ENCODE assay signal across 8 mouse cellular contexts in the genomic region with DNA sequence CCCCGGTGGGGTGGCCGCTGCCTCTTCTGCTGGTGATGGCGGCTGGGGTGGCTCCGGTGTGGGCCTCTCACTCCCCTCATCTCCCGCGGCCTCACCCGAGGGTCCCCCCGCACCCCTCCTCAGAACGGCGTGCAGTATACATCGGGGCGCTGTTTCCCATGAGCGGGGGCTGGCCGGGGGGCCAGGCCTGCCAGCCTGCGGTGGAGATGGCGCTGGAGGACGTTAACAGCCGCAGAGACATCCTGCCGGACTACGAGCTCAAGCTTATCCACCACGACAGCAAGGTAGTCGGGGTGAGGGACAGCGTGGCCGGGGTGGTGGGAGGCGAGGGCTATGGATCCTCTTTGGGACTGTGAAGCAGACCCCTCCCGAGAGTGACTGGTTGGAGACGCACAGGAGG. TPM values are rescaled to one million over a fixed set of nuclear protein-coding genes. Genes with fewer than 3 reads are reported as not detected.
A peak's percentile ranks its signal among the peaks of the same experiment; 100 is the strongest.
DNase-seq lines count a peak whose midpoint lies in the region; ATAC-seq and TF ChIP-seq lines count a peak whose summit lies in the region.

No protein-coding gene starts in this region.

- H3K27me3 ChIP-seq in lung, embryonic 15.5 days, result peaks cover 9% of the 10 kb centered on the region; the same call in 1 of the 2 replicates
- H3K27me3 ChIP-seq in hindbrain, embryonic 12.5 days, result peaks cover 6% of the 10 kb centered on the region
- peaks cover 32% of the 10 kb centered on the region for H3K27me3 ChIP-seq in midbrain, embryonic 10.5 days (ENCODE audit: low read depth, poor library complexity, severe bottlenecking)
- peaks cover 7% of the 10 kb centered on the region for H3K27me3 ChIP-seq in thymus, adult 2 months (ENCODE audit: control insufficient read depth, insufficient read depth, low read length)

- H3K36me3 ChIP-seq in lung, embryonic 15.5 days, result peaks cover 17% of the 10 kb centered on the region
- peaks cover 27% of the 10 kb centered on the region for H3K36me3 ChIP-seq in hindbrain, embryonic 12.5 days
- peaks cover 29% of the 10 kb centered on the region for H3K36me3 ChIP-seq in midbrain, embryonic 10.5 days
- H3K36me3 ChIP-seq in thymus, adult 2 months (ENCODE audit: control insufficient read depth, insufficient read depth, low read length), result peaks cover 14% of the 10 kb centered on the region

- H3K4me3 ChIP-seq in lung, embryonic 15.5 days, result peak overlapping the region; percentile 55
- peak overlapping the region; percentile 55 for H3K4me3 ChIP-seq in hindbrain, embryonic 12.5 days
- H3K4me3 ChIP-seq in midbrain, embryonic 10.5 days, result peak overlapping the region; percentile 77
- no peak overlapping the region for H3K4me3 ChIP-seq in thymus, adult 2 months (ENCODE audit: control insufficient read depth, insufficient read depth, low read length)

- peaks cover 37% of the 10 kb centered on the region for H3K4me1 ChIP-seq in lung, embryonic 15.5 days
- peaks cover 49% of the 10 kb centered on the region for H3K4me1 ChIP-seq in hindbrain, embryonic 12.5 days
- peaks cover 57% of the 10 kb centered on the region for H3K4me1 ChIP-seq in midbrain, embryonic 10.5 days
- peaks cover 22% of the 10 kb centered on the region for H3K4me1 ChIP-seq in thymus, adult 2 months (replicated peaks; ENCODE audit: control insufficient read depth, insufficient read depth, low read length)

- no peak overlapping the region for H3K27ac ChIP-seq in lung, embryonic 15.5 days
- peak overlapping the region; percentile 24 for H3K27ac ChIP-seq in hindbrain, embryonic 12.5 days
- peak overlapping the region; percentile 88 for H3K27ac ChIP-seq in midbrain, embryonic 10.5 days (replicated peaks)
- H3K27ac ChIP-seq in thymus, adult 2 months (ENCODE audit: control insufficient read depth, insufficient read depth, low read length), result no peak overlapping the region

- 7% methylated on average over 23 of the region's 27 CpGs for WGBS in lung, embryonic 15.5 days
- 3% methylated on average over 27 of the region's 27 CpGs for WGBS in hindbrain, embryonic 12.5 days
- 3% methylated on average over 27 of the region's 27 CpGs for WGBS in midbrain, embryonic 10.5 days
- 42% methylated on average over 27 of the region's 27 CpGs for WGBS in thymus, adult 2 months

- H3K9ac ChIP-seq in lung, embryonic 15.5 days, result peak overlapping the region; percentile 52
- peak overlapping the region; percentile 81 for H3K9ac ChIP-seq in hindbrain, embryonic 12.5 days

- TF ChIP-seq POLR2A in thymus, adult 2 months (IDR thresholded peaks at IDR 0.05; ENCODE audit: control insufficient read depth, extremely low read depth, insufficient read depth, low read length, poor library complexity), result no peak

- peak; percentile 3 for DNase-seq in CD4-positive, CD25-positive, alpha-beta regulatory T cell, adult 2 months (ENCODE audit: low read depth, low spot score)
- no peak for DNase-seq in lung, postnatal 25 days (ENCODE audit: low spot score)
- DNase-seq in midbrain, embryonic 10.5 days (ENCODE audit: low spot score), result no peak
- DNase-seq in thymus, adult 2 months, result no peak
- no peak for DNase-seq in urinary bladder, postnatal 4 days (ENCODE audit: low spot score in 2 of 2)

- H3K9me3 ChIP-seq in lung, embryonic 15.5 days, result no peaks in the 10 kb centered on the region
- no peaks in the 10 kb centered on the region for H3K9me3 ChIP-seq in hindbrain, embryonic 12.5 days (replicated peaks)
- no peaks in the 10 kb centered on the region for H3K9me3 ChIP-seq in midbrain, embryonic 10.5 days (replicated peaks)

- no peak for ATAC-seq in CD4-positive, CD25-positive, alpha-beta regulatory T cell, adult 4 months
- ATAC-seq in lung, embryonic 15.5 days (ENCODE audit: borderline replicate concordance, extremely low read depth, low FRiP score, low TSS enrichment), result peak; percentile 5; the same call in 1 of the 2 replicates
- ATAC-seq in hindbrain, embryonic 12.5 days (ENCODE audit: low FRiP score), result peak; percentile 47

- TF ChIP-seq CTCF in thymus, adult 2 months (IDR thresholded peaks at IDR 0.05; ENCODE audit: borderline replicate concordance, control insufficient read depth, extremely low read depth, insufficient read depth, low read length, poor library complexity), result no peak

- H3K4me2 ChIP-seq in lung, embryonic 15.5 days, result peak overlapping the region; percentile 83
- peak overlapping the region; percentile 69 for H3K4me2 ChIP-seq in hindbrain, embryonic 12.5 days (replicated peaks)

RNA-seq across cellular contexts. Expression of gene Gabbr1, which starts 5.1 kb away (rescaled TPM):
- polyA plus RNA-seq in CD4-positive, CD25-positive, alpha-beta regulatory T cell, adult 4 months (2017; shearing (Covaris generic)), result 1 to 10 TPM; 4.7 to 8.6 TPM
- 9.4 and 9.7 TPM in 2 replicates for polyA plus RNA-seq in lung, embryonic 15.5 days (2015; fragmentation: Nextera tagmentation; extraction: Ambion mirVana)
- polyA plus RNA-seq in hindbrain, embryonic 12.5 days (2016; fragmentation: Nextera tagmentation; extraction: Ambion mirVana), result 41.8 and 42.1 TPM in 2 replicates
- polyA plus RNA-seq in midbrain, embryonic 10.5 days (2016; fragmentation: Nextera tagmentation; extraction: Ambion mirVana), result 7.9 and 12.2 TPM in 2 replicates
- 124 and 135 TPM in 2 replicates for polyA plus RNA-seq in thymus, adult 2 months (2012; rRNA removed)

RNA-seq across cellular contexts. Expression of gene Mog, which starts 27.7 kb away (rescaled TPM):
- not detected for polyA plus RNA-seq in CD4-positive, CD25-positive, alpha-beta regulatory T cell, adult 4 months (2017; shearing (Covaris generic))
- polyA plus RNA-seq in lung, embryonic 15.5 days (2015; fragmentation: Nextera tagmentation; extraction: Ambion mirVana), result 0.14 TPM in 1 of 2 replicates, not detected in the other
- polyA plus RNA-seq in hindbrain, embryonic 12.5 days (2016; fragmentation: Nextera tagmentation; extraction: Ambion mirVana), result 0.85 and 1.3 TPM in 2 replicates
- polyA plus RNA-seq in midbrain, embryonic 10.5 days (2016; fragmentation: Nextera tagmentation; extraction: Ambion mirVana), result 0.10 and 0.15 TPM in 2 replicates
- not detected in 2 replicates for polyA plus RNA-seq in thymus, adult 2 months (2012; rRNA removed)

RNA-seq across cellular contexts. Expression of gene Olfr90, which starts 37.4 kb away (rescaled TPM):
- polyA plus RNA-seq in CD4-positive, CD25-positive, alpha-beta regulatory T cell, adult 4 months (2017; shearing (Covaris generic)), result under 1 TPM in 1 of 2 experiments, not detected in 1; 0.11 TPM
- not detected in 2 replicates for polyA plus RNA-seq in lung, embryonic 15.5 days (2015; fragmentation: Nextera tagmentation; extraction: Ambion mirVana)
- polyA plus RNA-seq in hindbrain, embryonic 12.5 days (2016; fragmentation: Nextera tagmentation; extraction: Ambion mirVana), result 0.18 TPM in 1 of 2 replicates, not detected in the other
- polyA plus RNA-seq in midbrain, embryonic 10.5 days (2016; fragmentation: Nextera tagmentation; extraction: Ambion mirVana), result 0.17 TPM in 1 of 2 replicates, not detected in the other
- not detected in 2 replicates for polyA plus RNA-seq in thymus, adult 2 months (2012; rRNA removed)

RNA-seq across cellular contexts. Expression of gene Olfr91, which starts 47.2 kb away (rescaled TPM):
- polyA plus RNA-seq in CD4-positive, CD25-positive, alpha-beta regulatory T cell, adult 4 months (2017; shearing (Covaris generic)), result not detected
- not detected in 2 replicates for polyA plus RNA-seq in lung, embryonic 15.5 days (2015; fragmentation: Nextera tagmentation; extraction: Ambion mirVana)
- 0.05 TPM in 1 of 2 replicates, not detected in the other for polyA plus RNA-seq in hindbrain, embryonic 12.5 days (2016; fragmentation: Nextera tagmentation; extraction: Ambion mirVana)
- polyA plus RNA-seq in midbrain, embryonic 10.5 days (2016; fragmentation: Nextera tagmentation; extraction: Ambion mirVana), result not detected in 2 replicates
- polyA plus RNA-seq in thymus, adult 2 months (2012; rRNA removed), result not detected in 2 replicates

RNA-seq across cellular contexts. Expression of gene Zfp57, which starts 49.9 kb away (rescaled TPM):
- polyA plus RNA-seq in CD4-positive, CD25-positive, alpha-beta regulatory T cell, adult 4 months (2017; shearing (Covaris generic)), result not detected
- polyA plus RNA-seq in lung, embryonic 15.5 days (2015; fragmentation: Nextera tagmentation; extraction: Ambion mirVana), result 77.9 and 79.8 TPM in 2 replicates
- polyA plus RNA-seq in hindbrain, embryonic 12.5 days (2016; fragmentation: Nextera tagmentation; extraction: Ambion mirVana), result 208 and 223 TPM in 2 replicates
- polyA plus RNA-seq in midbrain, embryonic 10.5 days (2016; fragmentation: Nextera tagmentation; extraction: Ambion mirVana), result 61.6 and 87.8 TPM in 2 replicates
- polyA plus RNA-seq in thymus, adult 2 months (2012; rRNA removed), result 0.94 and 1.1 TPM in 2 replicates

Comparison
In these comparisons a context has a peak if more than half of its experiments do, and no peak if none do; other contexts are left out.
1. H3K27ac ChIP-seq: peak in hindbrain, embryonic 12.5 days (single experiment) and midbrain, embryonic 10.5 days (single experiment); none in lung, embryonic 15.5 days (single experiment) and thymus, adult 2 months (single experiment).